Mouse (Mus musculus) 416B (cell line): ENCODE results near the gene Rnf166.

Experiments used
- DNase-seq: peaks from one replicate; pipeline ENCODE4 v3.0.0; 2011; ENCODE audit warnings: low read depth

The Rnf166 gene

GRCm38 (mm10) chr8:122469965-122470364, 5.9 kb downstream of the Rnf166 start:
- no peak for DNase-seq

GRCm38 (mm10) chr8:122469407-122469806, 6.5 kb downstream of the Rnf166 start:
- no peak for DNase-seq

GRCm38 (mm10) chr8:122467816-122468215, 8.0 kb downstream of the Rnf166 start:
- DNase-seq: no peak

GRCm38 (mm10) chr8:122464985-122465384, 10.9 kb downstream of the Rnf166 start:
- no peak for DNase-seq

GRCm38 (mm10) chr8:122463651-122464640, 11.9 kb downstream of the Rnf166 start:
- peak; percentile 62 for DNase-seq

- no peak for DNase-seq
Observed at GRCm38 (mm10) chr8:122462510-122462909, 13.4 kb downstream of the Rnf166 start.

GRCm38 (mm10) chr8:122461473-122462148, 14.3 kb downstream of the Rnf166 start:
- DNase-seq: peak; percentile 24

GRCm38 (mm10) chr8:122460524-122461472, 15.1 kb downstream of the Rnf166 start, which contains the start of gene Snai3:
TSS of gene Snai3 (minus strand) at chr8:122460733.
- DNase-seq: peak; percentile 57

- DNase-seq: no peak
Observed at GRCm38 (mm10) chr8:122459990-122460389, 15.9 kb downstream of the Rnf166 start.

- DNase-seq: no peak
Observed at GRCm38 (mm10) chr8:122459218-122459900, 16.5 kb downstream of the Rnf166 start.

GRCm38 (mm10) chr8:122457171-122457570, 18.7 kb downstream of the Rnf166 start:
- DNase-seq: no peak

- DNase-seq: peak; percentile 49
Observed at GRCm38 (mm10) chr8:122454409-122454808, 21.5 kb downstream of the Rnf166 start.

GRCm38 (mm10) chr8:122452154-122452553, 23.7 kb downstream of the Rnf166 start:
- no peak for DNase-seq

- no peak for DNase-seq
Observed at GRCm38 (mm10) chr8:122451161-122451703, 24.6 kb downstream of the Rnf166 start.

- DNase-seq: peak; percentile 62
Observed at GRCm38 (mm10) chr8:122445203-122445602, 30.7 kb downstream of the Rnf166 start.

- DNase-seq: peak; percentile 90
Observed at GRCm38 (mm10) chr8:122444058-122444748, 31.7 kb downstream of the Rnf166 start.

GRCm38 (mm10) chr8:122443262-122444006, 32.4 kb downstream of the Rnf166 start, which contains the start of gene Mvd:
TSS of gene Mvd (minus strand) at chr8:122443422.
- DNase-seq: peak; percentile 99

GRCm38 (mm10) chr8:122442781-122443180, 33.1 kb downstream of the Rnf166 start:
- no peak for DNase-seq

GRCm38 (mm10) chr8:122442356-122442755, 33.5 kb downstream of the Rnf166 start:
- DNase-seq: no peak
